Mouse (Mus musculus): Measurements from ENCODE around the gene Kcnh5. TPM values are rescaled to one million over a fixed set of nuclear protein-coding genes. Genes with fewer than 3 reads are reported as not detected.

Kcnh5 gene
- 0.23 TPM in 1 of 2 replicates, not detected in the other for total RNA-seq (2017)

GRCm38 (mm10) chr12:75176691-75177645, at the start of gene Kcnh5:
TSS of gene Kcnh5 (minus strand) at chr12:75177332.
- ATAC-seq (ENCODE audit: extremely low read depth, insufficient number of reproducible peaks, low FRiP score, poor library complexity, severe bottlenecking) = no peak

GRCm38 (mm10) chr12:75223966-75224365, 46.8 kb upstream of the Kcnh5 start:
- no peak for ATAC-seq (ENCODE audit: extremely low read depth, insufficient number of reproducible peaks, low FRiP score, poor library complexity, severe bottlenecking)

GRCm38 (mm10) chr12:75189413-75189812, 12.3 kb upstream of the Kcnh5 start:
- ATAC-seq (ENCODE audit: extremely low read depth, insufficient number of reproducible peaks, low FRiP score, poor library complexity, severe bottlenecking) = no peak

- ATAC-seq (ENCODE audit: extremely low read depth, insufficient number of reproducible peaks, low FRiP score, poor library complexity, severe bottlenecking) = no peak
These were observed 5.5 kb upstream of the Kcnh5 start for GRCm38 (mm10) chr12:75182646-75183045.

GRCm38 (mm10) chr12:75179491-75179890, 2.4 kb upstream of the Kcnh5 start:
- no peak for ATAC-seq (ENCODE audit: extremely low read depth, insufficient number of reproducible peaks, low FRiP score, poor library complexity, severe bottlenecking)

GRCm38 (mm10) chr12:75177646-75178030, 506 bp upstream of the Kcnh5 start:
- ATAC-seq (ENCODE audit: extremely low read depth, insufficient number of reproducible peaks, low FRiP score, poor library complexity, severe bottlenecking) = no peak

GRCm38 (mm10) chr12:75175931-75176565, 1.1 kb downstream of the Kcnh5 start:
- no peak for ATAC-seq (ENCODE audit: extremely low read depth, insufficient number of reproducible peaks, low FRiP score, poor library complexity, severe bottlenecking)

GRCm38 (mm10) chr12:75170970-75171369, 6.2 kb downstream of the Kcnh5 start:
- ATAC-seq (ENCODE audit: extremely low read depth, insufficient number of reproducible peaks, low FRiP score, poor library complexity, severe bottlenecking) = no peak

- no peak for ATAC-seq (ENCODE audit: extremely low read depth, insufficient number of reproducible peaks, low FRiP score, poor library complexity, severe bottlenecking)
These were observed 24.0 kb downstream of the Kcnh5 start for GRCm38 (mm10) chr12:75153076-75153568.

- ATAC-seq (ENCODE audit: extremely low read depth, insufficient number of reproducible peaks, low FRiP score, poor library complexity, severe bottlenecking) = no peak
These were observed 37.3 kb downstream of the Kcnh5 start for GRCm38 (mm10) chr12:75139792-75140191.

- ATAC-seq (ENCODE audit: extremely low read depth, insufficient number of reproducible peaks, low FRiP score, poor library complexity, severe bottlenecking) = no peak
These were observed 85.2 kb downstream of the Kcnh5 start for GRCm38 (mm10) chr12:75091921-75092320.

- no peak for ATAC-seq (ENCODE audit: extremely low read depth, insufficient number of reproducible peaks, low FRiP score, poor library complexity, severe bottlenecking)
These were observed 86.2 kb downstream of the Kcnh5 start for GRCm38 (mm10) chr12:75090957-75091356.

- no peak for ATAC-seq (ENCODE audit: extremely low read depth, insufficient number of reproducible peaks, low FRiP score, poor library complexity, severe bottlenecking)
These were observed 100.0 kb downstream of the Kcnh5 start for GRCm38 (mm10) chr12:75077175-75077574.

GRCm38 (mm10) chr12:75071043-75071442, 106.1 kb downstream of the Kcnh5 start:
- ATAC-seq (ENCODE audit: extremely low read depth, insufficient number of reproducible peaks, low FRiP score, poor library complexity, severe bottlenecking) = no peak

GRCm38 (mm10) chr12:75062571-75062970, 114.6 kb downstream of the Kcnh5 start:
- no peak for ATAC-seq (ENCODE audit: extremely low read depth, insufficient number of reproducible peaks, low FRiP score, poor library complexity, severe bottlenecking)

- ATAC-seq (ENCODE audit: extremely low read depth, insufficient number of reproducible peaks, low FRiP score, poor library complexity, severe bottlenecking) = no peak
These were observed 115.4 kb downstream of the Kcnh5 start for GRCm38 (mm10) chr12:75061731-75062130.

GRCm38 (mm10) chr12:75053731-75054130, 123.4 kb downstream of the Kcnh5 start:
- ATAC-seq (ENCODE audit: extremely low read depth, insufficient number of reproducible peaks, low FRiP score, poor library complexity, severe bottlenecking) = no peak

- ATAC-seq (ENCODE audit: extremely low read depth, insufficient number of reproducible peaks, low FRiP score, poor library complexity, severe bottlenecking) = no peak
These were observed 140.4 kb downstream of the Kcnh5 start for GRCm38 (mm10) chr12:75036694-75037093.

GRCm38 (mm10) chr12:75031970-75032864, 144.9 kb downstream of the Kcnh5 start:
- ATAC-seq (ENCODE audit: extremely low read depth, insufficient number of reproducible peaks, low FRiP score, poor library complexity, severe bottlenecking) = no peak

Measured in neutrophil, adult 5-6 weeks (primary cell).